Mouse (Mus musculus): ENCODE results near the gene Diexf. TPM values are rescaled to one million over a fixed set of nuclear protein-coding genes. Genes with fewer than 3 reads are reported as not detected.
A peak's percentile ranks its signal among the peaks of the same experiment; 100 is the strongest.

Diexf gene
- polyA plus RNA-seq, 1 experiment from 2014 or later: 9.7 TPM

DNA sequence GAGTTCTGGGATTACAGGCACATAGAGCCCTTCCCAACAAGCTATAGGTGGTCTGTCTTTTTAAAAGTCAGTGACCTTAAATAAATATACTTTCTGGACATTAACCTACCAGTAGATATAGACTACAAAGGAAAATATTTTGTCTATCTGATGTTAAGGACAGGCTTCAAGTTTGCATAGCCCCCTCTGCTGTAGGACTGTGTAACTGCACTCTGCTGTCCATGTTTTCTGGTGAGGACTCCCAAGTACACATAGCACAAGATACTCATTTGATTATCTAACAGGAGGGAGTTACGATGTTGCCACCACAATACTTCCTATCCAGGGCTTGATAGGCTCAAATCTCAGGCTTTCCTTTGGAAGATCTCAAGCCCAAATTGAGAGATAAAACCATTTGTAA is 3.7 kb upstream of the Diexf start:
- Histone ChIP-seq H3K27me3 (no peaks in the 10 kb centered on the region), H3K4me1 (peaks cover 6% of the 10 kb centered on the region), H3K9ac (no peak overlapping the region), H3K36me3 (replicated peaks) (no peaks in the 10 kb centered on the region), H3K4me3 (replicated peaks) (no peak overlapping the region), H3K27ac (no peak overlapping the region), H3K9me3 (no peaks in the 10 kb centered on the region), H3K4me2 (no peak overlapping the region)
- ATAC-seq (ENCODE audit: low FRiP score): no peak
- 97% methylated on average over 1 of the region's 1 CpGs for WGBS

DNA sequence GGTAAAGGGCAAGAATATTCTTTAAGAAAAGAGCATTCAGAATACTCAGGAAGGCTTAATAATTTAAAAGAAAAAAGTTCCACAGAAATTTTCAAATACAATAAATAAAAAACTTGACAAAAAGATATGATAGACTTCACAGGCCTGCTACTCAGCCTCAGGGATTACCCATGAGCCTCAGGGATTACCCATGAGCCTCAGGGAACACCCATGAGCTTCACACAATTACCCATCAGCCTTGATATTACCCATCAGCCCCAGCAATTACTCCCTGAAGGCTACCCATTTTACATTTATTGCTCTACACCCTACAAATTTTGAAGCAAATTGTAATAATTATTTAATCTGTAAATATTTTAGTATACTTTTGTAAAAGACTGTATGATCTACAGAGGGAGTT is 2.3 kb upstream of the Diexf start:
- Histone ChIP-seq H3K27ac (no peak overlapping the region), H3K9me3 (no peaks in the 10 kb centered on the region), H3K9ac (no peak overlapping the region), H3K36me3 (replicated peaks) (peaks cover 9% of the 10 kb centered on the region), H3K27me3 (no peaks in the 10 kb centered on the region), H3K4me1 (peaks cover 7% of the 10 kb centered on the region), H3K4me2 (no peak overlapping the region), H3K4me3 (replicated peaks) (no peak overlapping the region)
- no peak for ATAC-seq (ENCODE audit: low FRiP score)

DNA sequence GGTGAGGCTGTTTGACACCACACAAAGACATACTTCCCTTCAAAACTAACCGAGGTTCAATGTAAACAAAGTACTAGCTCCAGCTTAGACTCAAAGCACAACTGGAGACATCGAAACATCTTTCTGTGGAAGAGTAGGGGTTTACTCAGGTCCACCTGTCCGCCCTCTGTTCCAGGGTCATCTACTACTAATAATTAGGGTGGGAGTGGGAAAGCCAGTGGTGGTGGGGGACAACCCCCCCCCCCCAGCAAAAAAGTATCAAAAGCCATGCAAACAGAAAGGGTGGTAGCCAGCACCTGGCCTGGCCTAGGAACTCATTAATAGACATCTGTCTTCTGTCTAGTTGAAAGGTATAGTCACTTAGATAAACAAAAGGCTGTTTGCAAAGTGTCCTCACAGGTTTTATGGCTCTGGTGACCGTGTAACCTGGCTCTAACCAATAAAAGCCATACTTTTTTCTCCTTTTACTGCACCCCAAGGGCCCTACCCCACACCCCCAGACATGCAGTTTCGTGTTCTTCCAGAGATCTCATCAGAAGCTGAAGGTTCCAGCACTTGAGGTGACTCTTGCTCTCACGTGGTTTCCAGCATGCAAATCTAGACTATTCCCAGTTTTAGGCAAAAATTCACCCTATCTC is 1.4 kb upstream of the Diexf start:
- Histone ChIP-seq H3K4me2 (no peak overlapping the region), H3K9ac (no peak overlapping the region), H3K36me3 (replicated peaks) (peaks cover 16% of the 10 kb centered on the region), H3K4me3 (replicated peaks) (no peak overlapping the region), H3K4me1 (peaks cover 7% of the 10 kb centered on the region), H3K27me3 (no peaks in the 10 kb centered on the region), H3K9me3 (no peaks in the 10 kb centered on the region), H3K27ac (no peak overlapping the region)
- ATAC-seq (ENCODE audit: low FRiP score): no peak
- 93% methylated on average over 6 of the region's 6 CpGs for WGBS

GRCm38 (mm10) chr1:193130839-193131238 is 767 bp upstream of the Diexf start:
- peak overlapping the region; percentile 48 for H3K4me2 ChIP-seq
- peak; percentile 27; the same call in 1 of the 2 replicates for ATAC-seq (ENCODE audit: low FRiP score)
- no peaks in the 10 kb centered on the region for H3K9me3 ChIP-seq
- no peak overlapping the region for H3K9ac ChIP-seq
- H3K4me1 ChIP-seq: peaks cover 7% of the 10 kb centered on the region
- 85% methylated on average over 8 of the region's 8 CpGs for WGBS
- no peak overlapping the region for H3K27ac ChIP-seq
- no peaks in the 10 kb centered on the region for H3K27me3 ChIP-seq
- H3K36me3 ChIP-seq (replicated peaks): peaks cover 19% of the 10 kb centered on the region
- H3K4me3 ChIP-seq (replicated peaks): no peak overlapping the region

DNA sequence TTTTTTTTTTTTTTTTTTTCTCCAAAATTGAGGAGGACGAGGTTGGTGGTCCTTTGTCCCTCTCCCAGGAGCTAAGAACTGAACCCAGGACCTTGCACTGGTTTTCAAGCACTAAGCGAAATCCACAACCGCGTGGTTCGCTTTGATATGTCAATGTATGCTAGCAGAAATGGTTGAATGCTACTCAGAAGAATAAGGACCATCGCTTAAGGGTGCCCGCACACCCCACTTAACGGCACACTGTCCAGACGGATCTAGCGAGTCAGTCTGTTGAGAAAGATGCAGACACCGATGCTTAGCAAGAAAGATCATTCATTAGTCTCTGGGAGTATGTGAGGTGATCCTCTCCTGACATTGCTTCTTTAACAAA is 369 bp upstream of the Diexf start:
- Histone ChIP-seq H3K4me3 (replicated peaks) (peak overlapping the region; percentile 96), H3K4me1 (peaks cover 7% of the 10 kb centered on the region), H3K9ac (no peak overlapping the region), H3K4me2 (peak overlapping the region; percentile 48), H3K36me3 (replicated peaks) (peaks cover 19% of the 10 kb centered on the region), H3K27me3 (no peaks in the 10 kb centered on the region), H3K27ac (no peak overlapping the region), H3K9me3 (no peaks in the 10 kb centered on the region)
- 27% methylated on average over 11 of the region's 11 CpGs for WGBS
- ATAC-seq (ENCODE audit: low FRiP score): peak; percentile 72

DNA sequence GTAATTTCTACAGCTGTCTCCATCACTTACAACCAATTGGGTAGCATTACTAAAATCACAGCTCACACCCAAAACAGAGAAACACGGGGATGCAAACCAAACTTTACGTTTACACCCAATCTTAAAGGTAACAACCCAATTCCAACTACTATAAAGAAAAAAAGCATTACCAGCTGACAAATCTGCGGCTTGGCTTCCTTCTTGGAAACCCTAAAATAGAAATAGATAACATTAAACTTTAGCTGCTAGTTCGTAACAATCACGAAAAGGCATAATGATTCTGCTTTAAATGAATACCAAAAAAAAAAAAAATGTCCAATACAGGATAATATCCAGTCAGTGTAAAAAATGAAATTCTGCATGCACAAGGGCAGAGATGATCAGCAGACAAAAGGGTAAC is 751 bp downstream of the Diexf start:
- Histone ChIP-seq H3K4me3 (replicated peaks) (peak overlapping the region; percentile 96), H3K27ac (no peak overlapping the region), H3K4me1 (peaks cover 7% of the 10 kb centered on the region), H3K9ac (peak overlapping the region; percentile 82), H3K36me3 (replicated peaks) (peaks cover 26% of the 10 kb centered on the region), H3K27me3 (no peaks in the 10 kb centered on the region), H3K4me2 (peak overlapping the region; percentile 66), H3K9me3 (no peaks in the 10 kb centered on the region)
- ATAC-seq (ENCODE audit: low FRiP score): no peak
- 31% methylated on average over 5 of the region's 5 CpGs for WGBS

- Histone ChIP-seq H3K4me1 (peaks cover 7% of the 10 kb centered on the region), H3K27ac (no peak overlapping the region), H3K4me3 (replicated peaks) (no peak overlapping the region), H3K4me2 (no peak overlapping the region), H3K9ac (no peak overlapping the region), H3K27me3 (no peaks in the 10 kb centered on the region), H3K9me3 (no peaks in the 10 kb centered on the region), H3K36me3 (replicated peaks) (peaks cover 38% of the 10 kb centered on the region)
- no peak for ATAC-seq (ENCODE audit: low FRiP score)
- WGBS: 95% methylated on average over 6 of the region's 6 CpGs
Measured at GRCm38 (mm10) chr1:193128055-193128454, 2.0 kb downstream of the Diexf start.

DNA sequence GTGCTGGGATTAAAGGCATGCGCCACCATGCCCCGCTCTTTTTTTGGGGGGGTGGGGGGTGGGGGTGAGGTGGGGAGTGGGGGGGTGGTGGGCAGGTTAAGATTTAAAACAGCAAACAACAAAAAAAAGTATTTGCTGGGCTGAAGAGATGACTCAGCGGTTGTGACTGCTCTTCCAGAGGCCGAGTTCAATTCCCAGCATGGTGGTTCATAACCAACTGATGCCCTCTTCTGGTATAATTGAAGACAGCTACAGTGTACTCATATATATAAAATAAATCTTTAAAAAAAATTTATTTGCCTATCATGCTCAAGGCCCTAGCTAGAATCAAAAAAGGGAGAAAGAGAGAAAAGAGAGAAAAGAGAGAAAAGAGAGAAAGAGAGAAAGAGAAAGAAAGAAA is 4.2 kb downstream of the Diexf start:
- no peaks in the 10 kb centered on the region for H3K27me3 ChIP-seq
- H3K4me2 ChIP-seq: no peak overlapping the region
- no peak overlapping the region for H3K4me3 ChIP-seq (replicated peaks)
- peaks cover 60% of the 10 kb centered on the region for H3K36me3 ChIP-seq (replicated peaks)
- H3K9ac ChIP-seq: no peak overlapping the region
- ATAC-seq (ENCODE audit: low FRiP score): no peak
- no peaks in the 10 kb centered on the region for H3K9me3 ChIP-seq
- H3K27ac ChIP-seq: no peak overlapping the region
- WGBS: 79% methylated on average over 4 of the region's 4 CpGs
- peaks cover 7% of the 10 kb centered on the region for H3K4me1 ChIP-seq

- no peak for ATAC-seq (ENCODE audit: low FRiP score)
- no peak overlapping the region for H3K4me3 ChIP-seq (replicated peaks)
- WGBS: 91% methylated on average over 6 of the region's 6 CpGs
Measured at GRCm38 (mm10) chr1:193123290-193123689, 6.8 kb downstream of the Diexf start.

GRCm38 (mm10) chr1:193122793-193123192 is 7.3 kb downstream of the Diexf start:
- ATAC-seq (ENCODE audit: low FRiP score): no peak

More at GRCm38 (mm10) chr1:193123290-193123689, 6.8 kb downstream of the Diexf start:
- no peaks in the 10 kb centered on the region for H3K27me3 ChIP-seq
- H3K9ac ChIP-seq: no peak overlapping the region
- H3K36me3 ChIP-seq (replicated peaks): peaks cover 83% of the 10 kb centered on the region
- H3K4me1 ChIP-seq: no peaks in the 10 kb centered on the region
- H3K27ac ChIP-seq: no peak overlapping the region
- no peaks in the 10 kb centered on the region for H3K9me3 ChIP-seq
- no peak overlapping the region for H3K4me2 ChIP-seq

GRCm38 (mm10) chr1:193112093-193112492 is 18.0 kb downstream of the Diexf start:
- no peak for ATAC-seq (ENCODE audit: low FRiP score)
- no peak overlapping the region for H3K4me3 ChIP-seq (replicated peaks)
- 94% methylated on average over 9 of the region's 9 CpGs for WGBS
- H3K27ac ChIP-seq: no peak overlapping the region
- H3K27me3 ChIP-seq: no peaks in the 10 kb centered on the region
- H3K9me3 ChIP-seq: no peaks in the 10 kb centered on the region
- H3K9ac ChIP-seq: no peak overlapping the region
- peaks cover 94% of the 10 kb centered on the region for H3K36me3 ChIP-seq (replicated peaks)
- no peaks in the 10 kb centered on the region for H3K4me1 ChIP-seq
- no peak overlapping the region for H3K4me2 ChIP-seq

More at GRCm38 (mm10) chr1:193122793-193123192, 7.3 kb downstream of the Diexf start:
- Histone ChIP-seq H3K4me3 (replicated peaks) (no peak overlapping the region), H3K27ac (no peak overlapping the region), H3K4me2 (no peak overlapping the region), H3K4me1 (no peaks in the 10 kb centered on the region), H3K9me3 (no peaks in the 10 kb centered on the region), H3K9ac (no peak overlapping the region), H3K27me3 (no peaks in the 10 kb centered on the region), H3K36me3 (replicated peaks) (peaks cover 83% of the 10 kb centered on the region)
- 96% methylated on average over 7 of the region's 7 CpGs for WGBS

- no peak for ATAC-seq (ENCODE audit: low FRiP score)
- no peak overlapping the region for H3K4me3 ChIP-seq (replicated peaks)
- no peaks in the 10 kb centered on the region for H3K9me3 ChIP-seq
- 83% methylated on average over 3 of the region's 3 CpGs for WGBS
- H3K9ac ChIP-seq: no peak overlapping the region
- no peaks in the 10 kb centered on the region for H3K27me3 ChIP-seq
- H3K4me1 ChIP-seq: no peaks in the 10 kb centered on the region; the same call in 1 of the 2 replicates
- H3K4me2 ChIP-seq: no peak overlapping the region
- H3K27ac ChIP-seq: no peak overlapping the region
- H3K36me3 ChIP-seq (replicated peaks): peaks cover 40% of the 10 kb centered on the region
Measured at GRCm38 (mm10) chr1:193102996-193103395, 27.1 kb downstream of the Diexf start.

GRCm38 (mm10) chr1:193102556-193102955 is 27.5 kb downstream of the Diexf start:
- Histone ChIP-seq H3K27ac (no peak overlapping the region), H3K9ac (no peak overlapping the region), H3K9me3 (no peaks in the 10 kb centered on the region), H3K4me1 (no peaks in the 10 kb centered on the region; the same call in 1 of the 2 replicates), H3K4me2 (no peak overlapping the region), H3K36me3 (replicated peaks) (peaks cover 38% of the 10 kb centered on the region), H3K27me3 (no peaks in the 10 kb centered on the region), H3K4me3 (replicated peaks) (no peak overlapping the region)
- no peak for ATAC-seq (ENCODE audit: low FRiP score)
- 91% methylated on average over 5 of the region's 5 CpGs for WGBS

Data from forebrain, embryonic 12.5 days (tissue).